22 mouse cellular contexts compared by ENCODE assay signal in the genomic region with DNA sequence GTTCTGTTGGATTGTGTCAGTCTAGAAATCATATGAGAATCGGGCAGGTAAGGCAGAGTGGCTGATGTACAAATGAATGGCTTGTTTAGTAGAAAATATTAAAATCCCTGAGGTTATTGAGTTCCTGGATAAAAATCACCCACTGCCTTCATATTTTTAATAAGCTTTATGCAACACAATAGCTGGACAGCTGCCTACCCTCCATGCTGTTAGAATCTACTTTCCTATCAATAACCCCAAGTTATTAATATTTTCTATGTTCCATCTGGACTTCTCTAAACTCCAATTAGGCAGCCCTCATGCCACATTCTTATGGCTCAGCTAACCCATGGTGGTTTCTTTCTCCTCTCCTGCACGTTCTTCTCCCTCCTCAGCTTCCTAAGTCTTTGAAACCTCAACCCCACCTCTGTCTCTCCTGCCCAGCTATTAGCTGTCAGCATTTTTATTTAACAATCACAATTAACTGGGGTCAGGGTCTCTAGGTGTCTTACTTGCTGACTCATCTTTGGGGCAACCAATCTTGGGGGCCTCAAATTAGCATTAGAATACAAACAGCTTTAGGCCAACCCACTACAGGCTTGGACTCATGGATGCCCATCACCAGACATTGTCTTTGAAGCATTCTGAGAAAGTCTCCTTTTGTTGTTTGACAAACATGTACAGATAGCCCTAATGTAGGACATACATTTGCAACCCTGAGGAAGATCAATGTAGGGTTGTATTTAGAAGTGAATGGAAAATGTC. TPM values are rescaled to one million over a fixed set of nuclear protein-coding genes. Genes with fewer than 3 reads are reported as not detected.
DNase-seq lines count a peak whose midpoint lies in the region; ATAC-seq and TF ChIP-seq lines count a peak whose summit lies in the region.
"Had no signal": no experiment of that assay in that cellular context is flagged by ENCODE, and none has a peak within 500 bp of the region (broad histone marks: within the 10 kb centered on the region; RNA-seq: fewer than 3 reads in every experiment).

No protein-coding gene starts in this region.

- TF ChIP-seq CTCF in layer of hippocampus, adult 2 months (conservative IDR thresholded peaks at IDR 0.05), result no peak

- in situ Hi-C loops in ES-E14 (cut with MboI; ENCODE audit: low sequenced_read_pairs in 2 of 2, unreplicated experiment in 2 of 2), result no loop called here

- H3K4me3 ChIP-seq in layer of hippocampus, adult 2 months, result no peak overlapping the region
- no peak overlapping the region for H3K4me3 ChIP-seq in ES-E14 (ENCODE audit: insufficient read depth in 1 of 2, low read depth in 1 of 2, low read length in 2 of 2, poor library complexity in 1 of 2, severe bottlenecking in 1 of 2)
- H3K4me3 ChIP-seq in forebrain, embryonic 12.5 days (replicated peaks), result no peak overlapping the region
- H3K4me3 ChIP-seq: embryonic facial prominence, embryonic 13.5 days; embryonic facial prominence, embryonic 15.5 days; erythroblast, embryonic 14.5 days had no signal

- peak overlapping the region; percentile 94 for H3K27ac ChIP-seq in layer of hippocampus, adult 2 months
- no peak overlapping the region for H3K27ac ChIP-seq in ES-E14 (ENCODE audit: insufficient read depth, low read depth, low read length, poor library complexity, severe bottlenecking)
- no peak overlapping the region for H3K27ac ChIP-seq in forebrain, embryonic 12.5 days
- H3K27ac ChIP-seq: embryonic facial prominence, embryonic 13.5 days; embryonic facial prominence, embryonic 15.5 days had no signal

- H3K36me3 ChIP-seq in ES-E14 (ENCODE audit: control insufficient read depth, insufficient read depth, low read length, poor library complexity, severe bottlenecking), result no peaks in the 10 kb centered on the region
- no peaks in the 10 kb centered on the region for H3K36me3 ChIP-seq in forebrain, embryonic 12.5 days (replicated peaks)
- H3K36me3 ChIP-seq: embryonic facial prominence, embryonic 13.5 days; embryonic facial prominence, embryonic 15.5 days had no signal

- DNase-seq in layer of hippocampus, adult 2 months (ENCODE audit: low spot score in 2 of 2), result peak in 1 of 2 experiments; percentile 30
- no peak for DNase-seq in layer of hippocampus, postnatal 25 days (ENCODE audit: extremely low spot score in 1 of 2, low spot score in 1 of 2)
- DNase-seq in layer of hippocampus, adult 9-11 months, result peak; percentile 78
- DNase-seq in layer of hippocampus, postnatal 10 days (ENCODE audit: low spot score in 2 of 2), result no peak
- no peak for DNase-seq in ES-E14 (ENCODE audit: low read depth, low spot score)
- no peak for DNase-seq in cerebellum, postnatal 14 days
- DNase-seq: adrenal gland, adult 8-10 months; adrenal gland, postnatal 14 days; adrenal gland, postnatal 36 days; cerebellum, adult 11-12 months; cerebellum, adult 2 months; cerebellum, adult 9-10 months; cerebellum, postnatal 10 days; cerebellum, postnatal 36 days; embryo, embryonic 11 days had no signal

- H3K27me3 ChIP-seq in forebrain, embryonic 12.5 days, result no peaks in the 10 kb centered on the region
- H3K27me3 ChIP-seq: embryonic facial prominence, embryonic 13.5 days; embryonic facial prominence, embryonic 15.5 days had no signal

- peaks cover 4 to 9% of the 10 kb centered on the region in 2 experiments; a peak in 2 of 4 replicates for H3K4me1 ChIP-seq in ES-E14 (ENCODE audit: control insufficient read depth in 2 of 2, insufficient read depth in 2 of 2, low read length in 2 of 2, poor library complexity in 1 of 2)
- H3K4me1 ChIP-seq in forebrain, embryonic 12.5 days, result 0 out of 2 replicates have a peak, but pooled peaks cover 4% of the 10 kb centered on the region
- H3K4me1 ChIP-seq: embryonic facial prominence, embryonic 13.5 days; embryonic facial prominence, embryonic 15.5 days had no signal

- H3K4me2 ChIP-seq in forebrain, embryonic 12.5 days, result no peak overlapping the region
- H3K4me2 ChIP-seq: embryonic facial prominence, embryonic 13.5 days; embryonic facial prominence, embryonic 15.5 days had no signal

- H3K9me3 ChIP-seq in ES-E14 (ENCODE audit: control insufficient read depth, insufficient read depth, low read depth, low read length), result no peaks in the 10 kb centered on the region
- H3K9me3 ChIP-seq in forebrain, embryonic 12.5 days, result no peaks in the 10 kb centered on the region
- H3K9me3 ChIP-seq: embryonic facial prominence, embryonic 13.5 days; embryonic facial prominence, embryonic 15.5 days had no signal

- ATAC-seq in forebrain, embryonic 12.5 days (ENCODE audit: low FRiP score), result no peak
- ATAC-seq: activated CD4-positive, CD25-positive, alpha-beta regulatory T cell, adult 4 months; forebrain, embryonic 14.5 days; forebrain, embryonic 16.5 days had no signal

- WGBS in forebrain, embryonic 12.5 days, result 69% methylated on average over 2 of the region's 2 CpGs

- no peak overlapping the region for H3K9ac ChIP-seq in ES-E14 (ENCODE audit: insufficient read depth, low read depth, low read length, poor library complexity, severe bottlenecking)
- H3K9ac ChIP-seq in forebrain, embryonic 12.5 days, result no peak overlapping the region
- H3K9ac ChIP-seq: embryonic facial prominence, embryonic 13.5 days; embryonic facial prominence, embryonic 15.5 days had no signal

TF ChIP-seq in ES-E14, 5 proteins besides CTCF, POLR2A, EP300 and RAD21:
- peak; percentile 80 for TF ChIP-seq MAFK (IDR thresholded peaks at IDR 0.05; ENCODE audit: insufficient read depth, low read depth, low read length)
- TF ChIP-seq ZC3H11A (IDR thresholded peaks at IDR 0.05; ENCODE audit: borderline replicate concordance, low read depth, low read length), result no peak
- TF ChIP-seq ZNF384 (IDR thresholded peaks at IDR 0.05; ENCODE audit: low read depth, low read length), result no peak
- TF ChIP-seq CHD2 (IDR thresholded peaks at IDR 0.05; ENCODE audit: low read depth, low read length), result no peak
- TF ChIP-seq HCFC1 (IDR thresholded peaks at IDR 0.05; ENCODE audit: borderline replicate concordance, insufficient read depth, low read length), result no peak
TF ChIP-seq in ES-E14: peak in this region for 1.

RNA-seq across cellular contexts. Expression of gene Btbd9, which starts 7.1 kb away (rescaled TPM):
- total RNA-seq in layer of hippocampus, adult 2 months (2021), result 100 to 1,000 TPM; 168 to 187 TPM
- 100 to 1,000 TPM; 138 to 162 TPM for total RNA-seq in layer of hippocampus, postnatal 25 days (2021)
- total RNA-seq in layer of hippocampus, postnatal 10 days (2021), result 100 to 1,000 TPM; 104 to 109 TPM
- 28.2 and 34.8 TPM in 2 replicates for total RNA-seq in ES-E14 (2012; rRNA removed)
- polyA plus RNA-seq in forebrain, embryonic 12.5 days (2016; fragmentation: Nextera tagmentation; extraction: Ambion mirVana), result 79.8 and 85.9 TPM in 2 replicates

RNA-seq across cellular contexts. Expression of gene Dnah8, which starts 40.7 kb away (rescaled TPM):
- 1 to 10 TPM; 2.4 to 3.5 TPM for total RNA-seq in layer of hippocampus, adult 2 months (2021)
- total RNA-seq in layer of hippocampus, postnatal 25 days (2021), result 1 to 10 TPM; 1.6 to 2.4 TPM
- 1 to 10 TPM; 2.7 to 4.2 TPM for total RNA-seq in layer of hippocampus, postnatal 10 days (2021)
- 19.5 and 28.0 TPM in 2 replicates for total RNA-seq in ES-E14 (2012; rRNA removed)
- polyA plus RNA-seq in forebrain, embryonic 12.5 days (2016; fragmentation: Nextera tagmentation; extraction: Ambion mirVana), result 0.98 and 1.4 TPM in 2 replicates

RNA-seq across cellular contexts. Expression of gene Glo1, which starts 43.2 kb away (rescaled TPM):
- total RNA-seq in layer of hippocampus, adult 2 months (2021), result 100 to 1,000 TPM; 194 to 199 TPM
- 100 to 1,000 TPM; 179 to 204 TPM for total RNA-seq in layer of hippocampus, postnatal 25 days (2021)
- total RNA-seq in layer of hippocampus, postnatal 10 days (2021), result 100 to 1,000 TPM; 153 TPM
- 283 and 284 TPM in 2 replicates for total RNA-seq in ES-E14 (2012; rRNA removed)
- 233 and 241 TPM in 2 replicates for polyA plus RNA-seq in forebrain, embryonic 12.5 days (2016; fragmentation: Nextera tagmentation; extraction: Ambion mirVana)
